Mouse (Mus musculus): ENCODE results near the gene Krtap19-4. TPM values are rescaled to one million over a fixed set of nuclear protein-coding genes. Genes with fewer than 3 reads are reported as not detected.

Gene Krtap19-4
- not detected in 2 replicates for polyA plus RNA-seq (2015; fragmentation: Nextera tagmentation; extraction: Ambion mirVana)

- no peaks in the 10 kb centered on the region for H3K4me1 ChIP-seq
- no peak for ATAC-seq (replicated peaks)
- H3K27ac ChIP-seq = no peak within 1 kb of the TSS
- no peaks in the 10 kb centered on the region for H3K9me3 ChIP-seq
- no peaks in the 10 kb centered on the region for H3K36me3 ChIP-seq (replicated peaks)
- H3K27me3 ChIP-seq (replicated peaks) = no peaks in the 10 kb centered on the region
- H3K9ac ChIP-seq = no peak within 1 kb of the TSS
- no peak within 1 kb of the TSS for H3K4me3 ChIP-seq
- 94% methylated on average over 5 of the region's 5 CpGs for WGBS
- H3K4me2 ChIP-seq = no peak within 1 kb of the TSS
Observed at GRCm38 (mm10) chr16:88884989-88885388, at the start of gene Krtap19-4. Krtap19-4 (minus strand) TSS chr16:88885089.

- Histone ChIP-seq H3K36me3 (replicated peaks) (no peaks in the 10 kb centered on the region), H3K27ac (no peak within 1 kb of the TSS), H3K4me1 (no peaks in the 10 kb centered on the region), H3K4me3 (no peak within 1 kb of the TSS), H3K27me3 (replicated peaks) (no peaks in the 10 kb centered on the region), H3K4me2 (no peak within 1 kb of the TSS), H3K9me3 (no peaks in the 10 kb centered on the region), H3K9ac (no peak within 1 kb of the TSS)
- whole genome bisulfite sequencing = 92% methylated on average over 3 of the region's 3 CpGs
- no peak for ATAC-seq (replicated peaks)
Observed at GRCm38 (mm10) chr16:88932165-88932564, 47.3 kb upstream of the Krtap19-4 start, which contains the start of gene Krtap19-9b. Krtap19-9b (minus strand) TSS chr16:88932265.

- no peaks in the 10 kb centered on the region for H3K9me3 ChIP-seq
- H3K9ac ChIP-seq = no peak within 1 kb of the TSS
- 92% methylated on average over 6 of the region's 6 CpGs for WGBS
- H3K4me2 ChIP-seq = no peak within 1 kb of the TSS
- no peaks in the 10 kb centered on the region for H3K27me3 ChIP-seq (replicated peaks)
- no peak for ATAC-seq (replicated peaks)
- no peak within 1 kb of the TSS for H3K27ac ChIP-seq
- H3K4me3 ChIP-seq = no peak within 1 kb of the TSS
- no peaks in the 10 kb centered on the region for H3K4me1 ChIP-seq
- H3K36me3 ChIP-seq (replicated peaks) = no peaks in the 10 kb centered on the region
Observed at GRCm38 (mm10) chr16:88896357-88896756, 11.5 kb upstream of the Krtap19-4 start, which contains the start of gene Krtap19-5. Krtap19-5 (minus strand) TSS chr16:88896457.

- WGBS = 90% methylated on average over 6 of the region's 6 CpGs
- ATAC-seq (replicated peaks) = no peak
- no peaks in the 10 kb centered on the region for H3K27me3 ChIP-seq (replicated peaks)
- no peak overlapping the region for H3K27ac ChIP-seq
- H3K36me3 ChIP-seq (replicated peaks) = no peaks in the 10 kb centered on the region
- H3K9me3 ChIP-seq = no peaks in the 10 kb centered on the region
- no peaks in the 10 kb centered on the region for H3K4me1 ChIP-seq
- no peak overlapping the region for H3K4me3 ChIP-seq
- H3K4me2 ChIP-seq = no peak overlapping the region
- no peak overlapping the region for H3K9ac ChIP-seq
Observed at GRCm38 (mm10) chr16:88886870-88887269, 2.0 kb upstream of the Krtap19-4 start.

- 88% methylated on average over 2 of the region's 2 CpGs for WGBS
- no peaks in the 10 kb centered on the region for H3K36me3 ChIP-seq (replicated peaks)
- H3K4me3 ChIP-seq = no peak within 1 kb of the TSS
- no peak within 1 kb of the TSS for H3K4me2 ChIP-seq
- H3K27me3 ChIP-seq (replicated peaks) = no peaks in the 10 kb centered on the region
- no peak within 1 kb of the TSS for H3K27ac ChIP-seq
- no peaks in the 10 kb centered on the region for H3K9me3 ChIP-seq
- no peak within 1 kb of the TSS for H3K9ac ChIP-seq
- no peaks in the 10 kb centered on the region for H3K4me1 ChIP-seq
- ATAC-seq (replicated peaks) = no peak
Observed at GRCm38 (mm10) chr16:88877938-88878337, 7.0 kb downstream of the Krtap19-4 start, which contains the start of gene Krtap19-3. Krtap19-3 (minus strand) TSS chr16:88878038.

GRCm38 (mm10) chr16:88874169-88874568, 10.7 kb downstream of the Krtap19-4 start, which contains the start of gene Krtap19-2:
Krtap19-2 (minus strand) TSS chr16:88874269.
- no peaks in the 10 kb centered on the region for H3K4me1 ChIP-seq
- 98% methylated on average over 3 of the region's 3 CpGs for WGBS
- no peak within 1 kb of the TSS for H3K4me3 ChIP-seq
- ATAC-seq (replicated peaks) = no peak
- no peak within 1 kb of the TSS for H3K9ac ChIP-seq
- H3K36me3 ChIP-seq (replicated peaks) = no peaks in the 10 kb centered on the region
- no peak within 1 kb of the TSS for H3K4me2 ChIP-seq
- H3K27ac ChIP-seq = no peak within 1 kb of the TSS
- no peaks in the 10 kb centered on the region for H3K9me3 ChIP-seq
- no peaks in the 10 kb centered on the region for H3K27me3 ChIP-seq (replicated peaks)

GRCm38 (mm10) chr16:88869311-88869710, 15.6 kb downstream of the Krtap19-4 start, which contains the start of gene Krtap19-1:
Krtap19-1 (minus strand) TSS chr16:88869411.
- no peaks in the 10 kb centered on the region for H3K9me3 ChIP-seq
- H3K27me3 ChIP-seq (replicated peaks) = no peaks in the 10 kb centered on the region
- no peaks in the 10 kb centered on the region for H3K4me1 ChIP-seq
- WGBS = 88% methylated on average over 6 of the region's 6 CpGs
- no peak for ATAC-seq (replicated peaks)
- no peak within 1 kb of the TSS for H3K9ac ChIP-seq
- H3K4me3 ChIP-seq = no peak within 1 kb of the TSS
- H3K4me2 ChIP-seq = no peak within 1 kb of the TSS
- H3K36me3 ChIP-seq (replicated peaks) = no peaks in the 10 kb centered on the region
- H3K27ac ChIP-seq = no peak within 1 kb of the TSS

GRCm38 (mm10) chr16:88864887-88865407, 19.9 kb downstream of the Krtap19-4 start:
- H3K36me3 ChIP-seq (replicated peaks) = no peaks in the 10 kb centered on the region
- H3K4me3 ChIP-seq = no peak overlapping the region
- no peak overlapping the region for H3K27ac ChIP-seq
- H3K4me1 ChIP-seq = no peaks in the 10 kb centered on the region
- H3K4me2 ChIP-seq = no peak overlapping the region
- 91% methylated on average over 4 of the region's 4 CpGs for WGBS
- H3K27me3 ChIP-seq (replicated peaks) = no peaks in the 10 kb centered on the region
- no peaks in the 10 kb centered on the region for H3K9me3 ChIP-seq
- no peak overlapping the region for H3K9ac ChIP-seq
- no peak for ATAC-seq (replicated peaks)

- H3K4me3 ChIP-seq = no peak overlapping the region
- ATAC-seq (replicated peaks) = no peak
- H3K4me1 ChIP-seq = no peaks in the 10 kb centered on the region
- H3K4me2 ChIP-seq = no peak overlapping the region
- H3K9ac ChIP-seq = no peak overlapping the region
- no peaks in the 10 kb centered on the region for H3K9me3 ChIP-seq
- WGBS = 16% methylated on average over 5 of the region's 5 CpGs
- no peaks in the 10 kb centered on the region for H3K27me3 ChIP-seq (replicated peaks)
- no peak overlapping the region for H3K27ac ChIP-seq
- no peaks in the 10 kb centered on the region for H3K36me3 ChIP-seq (replicated peaks)
Observed at GRCm38 (mm10) chr16:88851450-88851849, 33.4 kb downstream of the Krtap19-4 start.

GRCm38 (mm10) chr16:88848558-88848957, 36.3 kb downstream of the Krtap19-4 start:
- no peaks in the 10 kb centered on the region for H3K36me3 ChIP-seq (replicated peaks)
- H3K9me3 ChIP-seq = no peaks in the 10 kb centered on the region
- no peaks in the 10 kb centered on the region for H3K4me1 ChIP-seq
- no peak overlapping the region for H3K4me2 ChIP-seq
- H3K27me3 ChIP-seq (replicated peaks) = no peaks in the 10 kb centered on the region
- WGBS = 85% methylated on average over 4 of the region's 4 CpGs
- H3K4me3 ChIP-seq = no peak overlapping the region
- no peak overlapping the region for H3K9ac ChIP-seq
- ATAC-seq (replicated peaks) = no peak
- no peak overlapping the region for H3K27ac ChIP-seq

- no peak overlapping the region for H3K27ac ChIP-seq
- H3K27me3 ChIP-seq (replicated peaks) = no peaks in the 10 kb centered on the region
- no peak overlapping the region for H3K9ac ChIP-seq
- ATAC-seq (replicated peaks) = no peak
- no peaks in the 10 kb centered on the region for H3K9me3 ChIP-seq
- no peaks in the 10 kb centered on the region for H3K36me3 ChIP-seq (replicated peaks)
- no peak overlapping the region for H3K4me3 ChIP-seq
- WGBS = 100% methylated on average over 1 of the region's 1 CpGs
- no peak overlapping the region for H3K4me2 ChIP-seq
- no peaks in the 10 kb centered on the region for H3K4me1 ChIP-seq
Observed at GRCm38 (mm10) chr16:88847363-88847762, 37.5 kb downstream of the Krtap19-4 start.
